Mouse (Mus musculus): ENCODE results near the gene Hils1.
A peak's percentile ranks its signal among the peaks of the same experiment; 100 is the strongest.
"Not testable (repeated sequence)": the region's sequence is repeated elsewhere in the genome, so short reads cannot be mapped to it uniquely, and the experiment has no call there.

The Hils1 gene

DNA sequence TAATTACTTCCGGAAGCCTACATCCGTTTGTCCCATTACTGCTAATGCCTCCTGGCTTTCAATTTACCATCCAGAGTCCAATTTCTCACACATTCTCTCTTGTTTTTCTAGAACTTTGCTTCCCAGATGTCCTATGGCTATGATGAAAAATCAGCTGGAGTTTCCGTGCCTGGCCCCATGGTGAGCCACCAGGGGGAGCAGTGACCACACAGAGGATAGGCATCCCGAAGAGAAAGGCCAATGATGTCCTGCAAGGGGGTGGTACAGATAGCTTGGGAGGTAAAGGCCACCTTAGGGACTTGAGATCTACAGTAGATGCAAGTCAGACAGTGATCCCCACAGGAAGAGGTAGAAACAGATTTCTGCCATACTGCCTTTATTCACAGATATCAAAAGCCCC is 28.1 kb upstream of the Hils1 start:
- Histone ChIP-seq H3K36me3 (ENCODE audit: control insufficient read depth, insufficient read depth, low read length, poor library complexity, severe bottlenecking) (no peaks in the 10 kb centered on the region), H3K27me3 (ENCODE audit: control insufficient read depth, insufficient read depth, low read length, poor library complexity, severe bottlenecking) (no peaks in the 10 kb centered on the region)
- DNase-seq (ENCODE audit: low read depth, low spot score) = peak; percentile 65

DNA sequence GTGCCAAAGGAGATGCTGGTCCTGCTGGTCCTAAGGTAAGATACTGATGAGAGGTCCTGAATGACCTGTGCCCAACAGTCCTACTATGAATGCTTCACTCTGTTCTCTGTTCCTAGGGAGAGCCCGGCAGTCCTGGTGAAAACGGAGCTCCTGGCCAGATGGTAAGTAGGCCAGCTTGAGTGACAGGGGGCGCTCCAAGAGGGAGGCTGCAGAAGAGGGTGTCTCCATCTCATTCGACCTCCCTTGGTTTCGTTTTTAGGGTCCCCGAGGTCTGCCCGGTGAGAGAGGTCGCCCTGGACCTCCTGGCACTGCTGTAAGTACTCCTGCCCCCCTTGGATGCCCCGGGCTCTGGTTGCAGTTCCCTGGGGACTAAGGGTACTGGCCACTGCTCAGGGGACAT is 26.3 kb upstream of the Hils1 start:
- no peak for DNase-seq (ENCODE audit: low read depth, low spot score)
- H3K36me3 ChIP-seq (ENCODE audit: control insufficient read depth, insufficient read depth, low read length, poor library complexity, severe bottlenecking) = no peaks in the 10 kb centered on the region
- H3K27me3 ChIP-seq (ENCODE audit: control insufficient read depth, insufficient read depth, low read length, poor library complexity, severe bottlenecking) = no peaks in the 10 kb centered on the region

DNA sequence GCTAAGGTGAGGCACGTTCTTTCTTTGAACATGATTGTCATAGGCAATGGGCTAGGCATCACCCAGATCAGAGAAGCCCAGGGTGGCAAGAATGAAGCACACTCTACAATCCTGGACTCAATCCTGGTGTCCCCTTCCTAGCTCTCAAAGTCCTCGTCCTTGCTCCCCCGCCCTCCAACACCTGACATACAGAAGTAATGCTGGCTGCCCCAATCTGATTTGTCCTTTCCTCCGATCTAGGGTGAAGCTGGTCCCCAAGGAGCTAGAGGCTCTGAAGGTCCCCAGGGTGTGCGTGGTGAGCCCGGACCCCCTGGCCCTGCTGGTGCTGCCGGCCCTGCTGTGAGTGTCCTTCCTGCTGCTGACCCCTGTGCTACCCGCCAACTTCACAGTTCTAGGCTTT is 25.6 kb upstream of the Hils1 start:
- Histone ChIP-seq H3K36me3 (ENCODE audit: control insufficient read depth, insufficient read depth, low read length, poor library complexity, severe bottlenecking) (no peaks in the 10 kb centered on the region), H3K27me3 (ENCODE audit: control insufficient read depth, insufficient read depth, low read length, poor library complexity, severe bottlenecking) (no peaks in the 10 kb centered on the region)
- DNase-seq (ENCODE audit: low read depth, low spot score) = no peak

DNA sequence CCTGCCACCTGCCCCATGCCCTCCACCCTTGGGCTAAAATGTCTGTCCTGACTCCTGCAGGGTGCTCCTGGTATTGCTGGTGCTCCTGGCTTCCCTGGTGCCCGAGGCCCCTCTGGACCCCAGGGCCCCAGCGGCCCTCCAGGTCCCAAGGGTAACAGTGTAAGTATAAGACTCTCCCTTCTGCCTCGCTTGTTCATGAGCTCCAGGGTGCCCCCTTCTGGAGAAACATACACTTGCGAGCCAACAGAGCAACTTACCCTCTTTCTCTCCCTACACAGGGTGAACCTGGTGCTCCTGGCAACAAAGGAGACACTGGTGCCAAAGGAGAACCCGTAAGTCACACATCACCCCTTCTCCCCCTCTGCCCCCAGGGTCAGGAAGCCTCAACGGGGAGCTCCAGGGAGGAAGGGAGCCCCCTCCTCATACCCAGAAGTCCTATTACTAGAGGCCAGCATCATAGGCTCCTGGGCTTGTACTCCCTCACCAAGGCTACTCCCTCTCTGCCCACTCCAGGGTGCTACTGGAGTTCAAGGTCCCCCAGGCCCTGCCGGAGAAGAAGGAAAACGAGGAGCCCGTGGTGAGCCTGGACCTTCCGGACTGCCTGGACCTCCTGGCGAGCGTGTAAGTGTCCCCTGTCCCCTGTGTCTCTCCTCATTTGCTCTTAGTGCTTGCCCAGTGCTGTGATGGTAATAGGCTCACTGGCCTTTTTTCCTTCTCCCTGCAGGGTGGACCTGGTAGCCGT is 24.9 kb upstream of the Hils1 start:
- Histone ChIP-seq H3K27me3 (ENCODE audit: control insufficient read depth, insufficient read depth, low read length, poor library complexity, severe bottlenecking) (no peaks in the 10 kb centered on the region), H3K36me3 (ENCODE audit: control insufficient read depth, insufficient read depth, low read length, poor library complexity, severe bottlenecking) (no peaks in the 10 kb centered on the region)
- peak; percentile 60 for DNase-seq (ENCODE audit: low read depth, low spot score)

DNA sequence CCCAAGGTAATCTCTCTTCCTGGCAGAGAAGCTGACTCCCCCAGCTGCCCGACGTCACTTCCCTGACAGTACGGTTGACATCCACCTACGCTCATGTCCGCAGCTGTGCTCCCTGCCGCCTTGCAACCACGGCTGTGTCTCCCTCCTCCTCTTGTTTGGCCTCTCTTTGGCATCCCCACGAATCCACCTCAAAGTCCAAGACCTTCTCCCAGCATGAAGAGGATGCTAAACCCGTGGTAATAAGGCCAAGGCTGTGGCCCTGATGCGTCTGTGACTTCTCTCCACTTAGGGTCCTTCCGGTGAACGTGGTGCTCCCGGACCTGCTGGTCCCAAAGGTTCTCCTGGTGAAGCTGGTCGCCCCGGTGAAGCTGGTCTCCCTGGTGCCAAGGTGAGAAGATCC is 24.3 kb upstream of the Hils1 start:
- H3K27me3 ChIP-seq (ENCODE audit: control insufficient read depth, insufficient read depth, low read length, poor library complexity, severe bottlenecking) = no peaks in the 10 kb centered on the region
- no peaks in the 10 kb centered on the region for H3K36me3 ChIP-seq (ENCODE audit: control insufficient read depth, insufficient read depth, low read length, poor library complexity, severe bottlenecking)
- no peak for DNase-seq (ENCODE audit: low read depth, low spot score)

DNA sequence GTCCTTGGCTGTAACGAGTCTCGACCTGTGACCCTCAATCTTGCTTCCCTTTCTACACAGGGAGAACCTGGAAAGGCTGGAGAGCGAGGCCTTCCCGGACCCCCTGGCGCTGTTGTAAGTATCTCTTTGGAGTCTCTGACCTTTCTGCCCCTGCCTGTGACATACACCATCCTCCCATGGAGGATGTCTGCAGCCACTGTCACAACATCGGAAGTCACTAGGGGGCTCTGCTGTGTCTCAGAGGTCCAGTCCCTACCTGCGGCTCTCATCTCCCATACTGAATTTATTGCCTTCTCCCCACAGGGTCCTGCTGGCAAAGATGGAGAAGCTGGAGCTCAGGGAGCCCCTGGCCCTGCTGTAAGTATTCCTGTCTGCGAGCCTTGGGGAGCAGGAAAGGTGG is 23.1 kb upstream of the Hils1 start:
- Histone ChIP-seq H3K36me3 (ENCODE audit: control insufficient read depth, insufficient read depth, low read length, poor library complexity, severe bottlenecking) (no peaks in the 10 kb centered on the region), H3K27me3 (ENCODE audit: control insufficient read depth, insufficient read depth, low read length, poor library complexity, severe bottlenecking) (no peaks in the 10 kb centered on the region)
- DNase-seq (ENCODE audit: low read depth, low spot score) = no peak

DNA sequence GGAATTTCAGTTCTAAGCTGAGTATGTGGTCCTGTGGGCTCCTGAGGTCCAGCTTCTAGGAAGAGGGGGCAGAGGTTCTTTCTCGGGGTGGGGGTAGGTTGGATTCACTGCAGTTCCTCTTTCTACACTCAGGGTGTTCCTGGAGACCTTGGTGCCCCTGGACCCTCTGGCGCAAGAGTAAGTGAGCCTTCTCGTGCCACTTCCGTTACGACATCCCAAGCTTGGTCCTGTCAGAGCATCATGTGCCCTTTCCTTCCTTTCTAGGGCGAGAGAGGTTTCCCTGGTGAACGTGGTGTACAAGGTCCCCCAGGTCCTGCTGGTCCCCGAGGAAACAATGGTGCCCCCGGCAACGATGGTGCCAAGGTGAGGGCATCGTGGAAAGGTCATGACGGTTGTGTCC is 22.2 kb upstream of the Hils1 start:
- DNase-seq (ENCODE audit: low read depth, low spot score) = no peak
- H3K27me3 ChIP-seq (ENCODE audit: control insufficient read depth, insufficient read depth, low read length, poor library complexity, severe bottlenecking) = no peaks in the 10 kb centered on the region
- no peaks in the 10 kb centered on the region for H3K36me3 ChIP-seq (ENCODE audit: control insufficient read depth, insufficient read depth, low read length, poor library complexity, severe bottlenecking)

DNA sequence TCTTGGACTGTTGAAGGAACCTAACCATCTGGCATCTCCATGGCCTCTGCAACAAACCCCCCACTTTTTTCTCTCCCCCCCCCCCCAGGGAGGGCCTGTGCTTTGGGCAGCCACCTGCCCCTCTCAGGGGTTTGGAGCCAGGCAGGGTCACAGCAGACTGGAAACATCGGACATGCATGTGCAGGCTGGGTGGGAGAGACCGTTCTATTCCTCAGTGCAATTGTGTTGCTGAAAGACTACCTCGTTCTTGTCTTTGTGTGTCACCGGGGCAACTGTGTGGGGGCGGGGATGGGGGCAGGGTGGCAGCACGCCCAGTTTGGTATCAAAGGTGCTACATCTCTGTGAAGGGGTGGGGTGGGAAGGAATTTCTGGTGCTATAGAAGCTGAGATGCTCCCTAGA is 15.2 kb upstream of the Hils1 start:
- DNase-seq (ENCODE audit: low read depth, low spot score) = no peak
- Histone ChIP-seq H3K36me3 (ENCODE audit: control insufficient read depth, insufficient read depth, low read length, poor library complexity, severe bottlenecking) (no peaks in the 10 kb centered on the region), H3K27me3 (ENCODE audit: control insufficient read depth, insufficient read depth, low read length, poor library complexity, severe bottlenecking) (no peaks in the 10 kb centered on the region)

DNA sequence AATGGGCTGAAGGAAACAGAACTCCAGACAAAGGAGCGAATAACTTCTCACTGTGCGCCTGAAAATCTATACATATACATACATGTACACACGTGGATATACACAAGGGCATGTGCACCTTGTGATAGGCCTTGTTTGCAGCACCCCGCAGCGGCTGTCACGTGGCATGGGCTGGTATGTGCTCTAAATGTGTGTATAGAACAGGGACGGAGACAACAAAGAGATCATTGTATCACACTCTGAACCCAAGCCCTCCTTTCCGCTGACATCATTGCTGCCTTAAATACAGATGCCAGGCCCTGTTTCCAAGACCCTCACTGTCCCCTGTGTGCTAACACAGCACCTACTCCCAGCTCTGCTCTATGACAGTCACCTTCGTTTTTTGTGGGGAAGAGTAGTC is 12.3 kb upstream of the Hils1 start:
- Histone ChIP-seq H3K36me3 (ENCODE audit: control insufficient read depth, insufficient read depth, low read length, poor library complexity, severe bottlenecking) (no peaks in the 10 kb centered on the region), H3K27me3 (ENCODE audit: control insufficient read depth, insufficient read depth, low read length, poor library complexity, severe bottlenecking) (no peaks in the 10 kb centered on the region)
- DNase-seq (ENCODE audit: low read depth, low spot score) = no peak

DNA sequence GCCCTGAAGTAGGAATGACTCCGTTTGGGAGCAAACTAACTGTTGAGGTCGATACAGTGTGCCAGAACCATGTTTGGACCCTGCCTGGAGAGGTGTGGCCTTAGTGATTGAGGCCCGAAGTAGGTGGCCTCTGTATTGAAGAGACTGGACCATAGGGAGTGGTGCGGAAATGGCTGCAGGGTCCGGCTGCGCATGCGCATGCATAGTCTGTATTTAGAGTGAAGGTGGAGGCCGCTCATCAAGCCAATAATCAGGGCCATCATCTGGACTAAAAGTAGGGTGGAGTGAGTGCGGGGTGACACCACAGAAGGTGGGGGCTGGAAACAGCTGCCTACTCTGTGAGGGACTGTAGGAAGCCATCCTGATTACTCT is 9.7 kb upstream of the Hils1 start:
- Histone ChIP-seq H3K27me3 (ENCODE audit: control insufficient read depth, insufficient read depth, low read length, poor library complexity, severe bottlenecking) (no peaks in the 10 kb centered on the region), H3K36me3 (ENCODE audit: control insufficient read depth, insufficient read depth, low read length, poor library complexity, severe bottlenecking) (no peaks in the 10 kb centered on the region)
- no peak for DNase-seq (ENCODE audit: low read depth, low spot score)

DNA sequence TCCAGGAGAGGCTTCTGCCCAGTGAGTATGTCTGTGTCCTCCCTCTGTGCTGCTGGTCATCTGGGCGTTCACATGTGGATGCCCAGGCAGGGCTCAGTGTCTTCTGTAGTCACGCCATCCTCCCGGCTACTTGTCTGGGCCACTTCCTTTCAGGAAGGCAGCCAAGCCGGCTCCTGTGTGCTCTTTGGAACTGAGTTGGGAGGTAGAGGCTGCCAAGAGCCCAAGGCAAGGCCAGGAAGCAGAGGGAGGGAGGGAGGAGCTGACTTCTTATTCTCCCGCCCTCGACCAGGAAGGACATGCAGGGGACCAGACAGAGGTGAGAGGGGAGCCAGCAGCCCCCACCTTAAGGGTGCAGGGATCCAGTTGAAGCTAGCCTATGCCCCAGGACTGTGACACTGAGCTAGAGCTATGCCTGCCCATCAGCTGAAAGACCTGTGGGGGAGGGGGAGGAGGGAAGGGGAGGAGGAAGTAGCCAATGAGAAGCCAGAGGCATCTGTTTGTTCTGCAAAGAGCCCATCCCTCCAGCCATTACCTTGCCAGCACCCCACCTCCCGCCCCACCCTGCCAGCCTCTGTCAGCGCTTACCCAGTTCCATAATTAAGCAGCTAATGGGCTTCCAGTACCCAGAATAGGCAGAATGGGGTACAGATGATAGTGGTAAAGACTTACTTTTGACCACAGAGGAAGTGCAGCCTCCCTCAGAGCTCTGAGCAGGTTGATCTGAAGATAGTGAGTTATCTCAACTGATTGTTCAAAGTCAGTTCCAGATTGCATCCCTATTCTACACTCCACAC is 9.1 kb upstream of the Hils1 start:
- H3K36me3 ChIP-seq (ENCODE audit: control insufficient read depth, insufficient read depth, low read length, poor library complexity, severe bottlenecking) = no peaks in the 10 kb centered on the region
- no peaks in the 10 kb centered on the region for H3K27me3 ChIP-seq (ENCODE audit: control insufficient read depth, insufficient read depth, low read length, poor library complexity, severe bottlenecking)
- no peak for DNase-seq (ENCODE audit: low read depth, low spot score)

DNA sequence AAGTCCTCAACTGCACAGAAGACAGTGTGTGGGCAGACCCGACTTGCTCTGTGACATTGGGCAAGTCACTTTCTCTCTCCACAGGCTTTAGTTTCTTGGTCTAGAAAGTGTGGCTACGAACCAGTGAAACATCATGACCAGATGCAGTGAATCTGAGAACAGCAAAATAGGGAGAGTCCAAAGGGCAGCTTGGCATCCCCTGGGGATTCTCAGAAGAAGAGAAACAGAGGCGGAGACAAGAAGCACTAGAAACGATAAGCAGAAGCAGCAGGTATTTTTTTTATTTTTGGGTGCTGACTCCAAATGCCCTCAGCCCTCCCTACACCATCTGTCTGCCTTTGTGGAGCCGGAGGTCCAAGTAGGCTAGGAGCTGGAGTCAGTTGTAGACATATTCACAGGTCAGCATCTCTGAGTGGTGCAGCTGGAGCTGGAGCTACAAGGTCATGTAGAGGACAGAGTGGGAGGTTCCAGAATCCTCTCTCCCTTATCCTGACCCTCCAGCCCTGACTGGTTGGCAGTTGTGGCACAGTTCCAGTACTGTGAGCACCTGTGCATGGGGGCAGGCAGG is 4.8 kb upstream of the Hils1 start:
- DNase-seq (ENCODE audit: low read depth, low spot score) = no peak
- no peaks in the 10 kb centered on the region for H3K27me3 ChIP-seq (ENCODE audit: control insufficient read depth, insufficient read depth, low read length, poor library complexity, severe bottlenecking)

DNA sequence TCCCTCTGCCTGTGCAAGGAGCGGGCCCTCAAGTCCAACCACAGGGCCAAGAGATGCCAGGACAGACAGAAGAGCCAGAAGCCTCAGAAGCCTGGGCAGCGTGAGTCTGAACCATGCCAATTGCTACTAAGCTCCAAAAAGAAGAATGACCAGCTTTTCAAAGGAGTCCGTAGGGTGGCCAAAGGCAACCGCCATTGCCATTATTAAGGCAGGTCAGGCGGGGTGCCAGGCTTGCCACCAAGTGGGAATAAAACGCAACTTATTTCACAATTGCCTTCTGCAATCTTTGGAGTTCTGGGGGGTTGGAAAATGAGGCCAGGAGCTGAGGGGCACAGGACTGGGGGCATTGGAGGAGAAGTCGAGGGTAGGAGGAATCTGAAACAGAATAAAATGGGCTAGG is 794 bp downstream of the Hils1 start:
- DNase-seq (ENCODE audit: low read depth, low spot score) = no peak
- H3K36me3 ChIP-seq (ENCODE audit: control insufficient read depth, insufficient read depth, low read length, poor library complexity, severe bottlenecking) = no peaks in the 10 kb centered on the region
- H3K27me3 ChIP-seq (ENCODE audit: control insufficient read depth, insufficient read depth, low read length, poor library complexity, severe bottlenecking) = no peaks in the 10 kb centered on the region; the same call in 1 of the 2 replicates

More for the DNA sequence above, 4.8 kb upstream of the Hils1 start:
- H3K36me3 ChIP-seq (ENCODE audit: control insufficient read depth, insufficient read depth, low read length, poor library complexity, severe bottlenecking) = no peaks in the 10 kb centered on the region

DNA sequence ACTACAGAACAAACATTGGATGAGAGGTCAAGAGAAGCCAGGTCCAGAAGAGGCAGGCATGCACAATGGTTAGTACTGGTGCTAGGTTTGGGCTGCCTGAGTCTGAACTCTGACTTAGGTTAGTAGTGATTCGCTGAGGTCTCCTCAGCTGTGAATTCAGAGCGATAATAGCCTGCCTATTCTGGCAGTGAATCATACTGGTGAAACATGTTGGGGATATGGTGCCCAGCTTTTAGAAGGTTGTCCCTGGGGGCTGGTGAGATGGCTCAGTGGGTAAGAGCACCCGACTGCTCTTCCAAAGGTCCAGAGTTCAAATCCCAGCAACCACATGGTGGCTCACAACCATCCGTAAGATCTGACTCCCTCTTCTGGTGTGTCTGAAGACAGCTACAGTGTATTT is 2.3 kb downstream of the Hils1 start:
- not testable (repeated sequence) for DNase-seq (ENCODE audit: low read depth, low spot score); H3K27me3 ChIP-seq (ENCODE audit: control insufficient read depth, insufficient read depth, low read length, poor library complexity, severe bottlenecking); H3K36me3 ChIP-seq (ENCODE audit: control insufficient read depth, insufficient read depth, low read length, poor library complexity, severe bottlenecking)

DNA sequence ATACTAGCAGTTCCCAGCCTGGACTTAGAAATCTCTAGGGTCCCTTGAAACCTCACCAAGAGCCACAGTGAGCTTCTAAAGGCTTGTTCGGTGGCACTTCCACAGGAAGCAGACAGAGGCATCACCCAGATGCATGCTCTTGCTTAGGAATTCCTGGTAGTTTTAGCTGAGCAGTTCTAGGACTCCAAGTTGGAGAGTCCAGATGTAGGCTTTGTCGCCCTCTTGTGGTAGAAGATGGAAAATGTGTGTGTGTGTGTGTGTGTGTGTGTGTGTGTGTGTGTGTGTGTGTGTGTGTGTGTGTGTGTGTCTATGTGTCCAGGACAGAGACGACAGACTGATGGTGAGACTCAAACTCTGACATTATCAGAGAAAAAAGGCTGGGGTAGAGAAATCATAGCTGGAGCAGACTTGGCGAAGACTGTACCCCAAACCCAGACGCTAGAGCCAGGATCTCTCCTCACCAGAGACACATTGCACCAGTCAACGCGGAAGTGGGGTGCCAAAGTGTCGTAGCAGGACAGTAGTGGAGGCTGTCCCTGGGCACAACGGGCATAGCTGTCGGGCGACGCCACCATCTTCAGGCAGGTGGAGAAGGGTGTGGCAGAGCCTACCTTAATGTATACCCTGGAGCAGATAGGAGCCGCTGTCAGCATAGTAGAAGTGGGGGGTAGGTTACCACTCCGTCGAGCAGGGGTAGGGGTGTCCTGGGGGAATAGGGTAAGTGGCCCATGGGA is 3.0 kb downstream of the Hils1 start:
- H3K36me3 ChIP-seq (ENCODE audit: control insufficient read depth, insufficient read depth, low read length, poor library complexity, severe bottlenecking) = no peaks in the 10 kb centered on the region
- DNase-seq (ENCODE audit: low read depth, low spot score) = peak; percentile 67
- no peaks in the 10 kb centered on the region; the same call in 1 of the 2 replicates for H3K27me3 ChIP-seq (ENCODE audit: control insufficient read depth, insufficient read depth, low read length, poor library complexity, severe bottlenecking)

Data from splenic B cell, adult 2 months (primary cell).